Mouse (Mus musculus): ENCODE measurements around the gene Gfod1. TPM values are rescaled to one million over a fixed set of nuclear protein-coding genes. Genes with fewer than 3 reads are reported as not detected.

Gfod1 gene
- polyA plus RNA-seq, 1 experiment from 2014 or later, result 0.18 TPM

DNA sequence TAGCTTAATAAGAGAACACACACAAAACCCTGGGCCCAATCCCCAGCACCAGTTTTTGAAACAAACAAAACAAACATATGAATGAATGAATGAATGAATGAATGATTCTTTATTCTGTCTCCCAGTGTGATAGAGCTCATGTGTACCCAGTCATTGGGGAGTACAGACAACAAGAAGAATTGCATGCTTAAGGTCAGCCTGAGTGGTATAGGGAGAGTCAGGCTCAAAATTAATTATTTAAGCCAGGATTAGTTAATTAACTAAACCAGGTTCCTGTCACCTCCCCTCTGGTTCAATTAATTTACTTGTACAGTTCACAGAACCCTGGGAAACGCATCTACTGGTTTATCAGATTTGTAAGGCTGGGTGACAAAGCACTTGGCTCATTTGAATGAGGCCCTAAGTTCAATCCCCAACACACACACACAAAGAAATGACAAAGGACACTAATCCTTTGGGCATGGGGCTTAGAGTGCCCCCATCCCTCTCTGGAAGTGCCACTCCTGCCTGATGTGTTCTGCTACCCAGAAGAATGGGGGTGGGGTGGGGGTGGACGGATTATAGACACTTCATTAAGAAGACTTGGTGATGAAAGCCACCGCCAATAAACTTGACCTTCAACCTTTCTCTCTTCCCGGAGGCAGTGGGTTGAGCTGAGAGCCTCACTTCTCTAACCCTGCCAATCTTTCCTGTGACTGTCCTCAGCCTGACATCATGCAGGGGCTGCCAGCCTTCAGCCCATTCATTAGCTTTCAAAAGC, 34.3 kb downstream of the Gfod1 start:
- Histone ChIP-seq H3K9me3 (ENCODE audit: control insufficient read depth, low read length) (no peaks in the 10 kb centered on the region), H3K4me1 (ENCODE audit: control insufficient read depth, insufficient read depth, low read length) (peaks cover 3% of the 10 kb centered on the region; the same call in 1 of the 2 replicates), H3K9ac (ENCODE audit: low read depth, low read length) (no peak overlapping the region), H3K27ac (ENCODE audit: low read length) (no peak overlapping the region), H3K4me2 (ENCODE audit: low read depth, low read length) (no peak overlapping the region), H3K4me3 (ENCODE audit: low read length) (no peak overlapping the region), H3K36me3 (ENCODE audit: control insufficient read depth, insufficient read depth, low read length) (no peaks in the 10 kb centered on the region), H3K27me3 (replicated peaks; ENCODE audit: control insufficient read depth, insufficient read depth, low read length) (no peaks in the 10 kb centered on the region)
- 37% methylated on average over 4 of the region's 4 CpGs for WGBS
- ATAC-seq, result no peak

DNA sequence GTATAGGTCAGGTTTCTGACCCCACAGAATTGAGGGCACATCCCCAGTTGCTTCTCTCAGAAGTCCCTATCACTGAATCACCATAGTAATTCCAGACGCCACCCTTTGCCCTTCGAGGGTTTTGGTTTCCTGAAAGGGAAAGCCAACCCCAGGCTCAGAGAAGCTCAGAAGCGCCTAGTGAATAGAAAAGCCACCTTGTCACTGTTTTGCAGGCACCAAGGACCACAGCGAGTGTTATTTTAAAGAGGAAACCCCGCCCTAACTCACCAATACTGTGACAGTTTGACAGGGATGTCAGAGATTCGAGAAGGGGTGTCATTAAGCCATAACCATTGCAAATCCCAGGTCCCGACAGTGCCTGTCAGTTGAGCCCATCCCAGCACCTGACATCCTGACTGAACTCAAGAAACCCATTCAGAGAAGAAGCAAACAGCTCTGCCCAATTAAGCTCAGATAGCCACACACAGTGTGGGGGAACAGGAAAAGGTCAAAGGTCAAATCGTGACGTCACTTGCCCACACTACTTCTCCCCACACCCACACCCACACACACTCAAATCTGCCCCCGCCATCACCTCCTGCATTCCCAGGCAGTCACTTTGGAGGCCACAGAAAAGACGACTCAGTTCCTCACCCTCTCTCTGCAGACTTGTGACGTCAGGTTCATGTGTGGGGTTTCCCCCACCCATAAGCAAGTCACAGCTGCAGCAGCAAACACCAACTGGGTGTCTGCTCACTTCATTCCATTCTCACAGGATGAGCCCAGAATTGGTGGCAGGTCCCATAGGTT, 35.2 kb downstream of the Gfod1 start:
- ATAC-seq, result no peak
- no peak overlapping the region for H3K4me2 ChIP-seq (ENCODE audit: low read depth, low read length)
- H3K36me3 ChIP-seq (ENCODE audit: control insufficient read depth, insufficient read depth, low read length), result no peaks in the 10 kb centered on the region
- H3K27me3 ChIP-seq (replicated peaks; ENCODE audit: control insufficient read depth, insufficient read depth, low read length), result no peaks in the 10 kb centered on the region
- WGBS, result 53% methylated on average over 12 of the region's 12 CpGs
- peaks cover 3% of the 10 kb centered on the region; the same call in 1 of the 2 replicates for H3K4me1 ChIP-seq (ENCODE audit: control insufficient read depth, insufficient read depth, low read length)
- no peak overlapping the region for H3K9ac ChIP-seq (ENCODE audit: low read depth, low read length)
- H3K27ac ChIP-seq (ENCODE audit: low read length), result no peak overlapping the region
- H3K4me3 ChIP-seq (ENCODE audit: low read length), result no peak overlapping the region
- H3K9me3 ChIP-seq (ENCODE audit: control insufficient read depth, low read length), result no peaks in the 10 kb centered on the region

DNA sequence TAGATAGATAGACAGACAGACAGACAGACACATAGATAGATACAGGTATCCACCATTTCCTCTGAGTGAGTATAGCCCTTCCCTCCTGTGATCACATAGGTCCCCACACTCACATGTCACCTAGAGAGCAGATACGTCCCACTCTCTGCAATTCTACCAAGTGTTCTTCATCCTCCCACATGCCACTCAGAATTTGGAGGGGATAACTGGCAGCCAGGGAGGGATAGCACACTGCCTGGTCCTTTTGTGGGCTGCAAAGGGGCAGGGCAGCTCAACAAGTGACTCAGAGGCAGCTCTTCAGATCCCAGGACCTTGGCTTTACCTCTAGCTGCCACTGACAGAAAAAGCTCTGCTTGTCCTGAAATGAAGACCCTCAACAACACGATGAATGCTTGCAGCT, 36.1 kb downstream of the Gfod1 start:
- Histone ChIP-seq H3K27me3 (replicated peaks; ENCODE audit: control insufficient read depth, insufficient read depth, low read length) (no peaks in the 10 kb centered on the region), H3K4me2 (ENCODE audit: low read depth, low read length) (no peak overlapping the region), H3K4me1 (ENCODE audit: control insufficient read depth, insufficient read depth, low read length) (peaks cover 3% of the 10 kb centered on the region; the same call in 1 of the 2 replicates), H3K9me3 (ENCODE audit: control insufficient read depth, low read length) (no peaks in the 10 kb centered on the region), H3K4me3 (ENCODE audit: low read length) (no peak overlapping the region), H3K36me3 (ENCODE audit: control insufficient read depth, insufficient read depth, low read length) (no peaks in the 10 kb centered on the region), H3K9ac (ENCODE audit: low read depth, low read length) (no peak overlapping the region), H3K27ac (ENCODE audit: low read length) (no peak overlapping the region)
- WGBS, result 94% methylated on average over 2 of the region's 2 CpGs
- ATAC-seq, result no peak

- no peak for ATAC-seq
- Histone ChIP-seq H3K4me2 (ENCODE audit: low read depth, low read length) (no peak overlapping the region), H3K4me3 (ENCODE audit: low read length) (no peak overlapping the region), H3K4me1 (ENCODE audit: control insufficient read depth, insufficient read depth, low read length) (peaks cover 3% of the 10 kb centered on the region; the same call in 1 of the 2 replicates), H3K36me3 (ENCODE audit: control insufficient read depth, insufficient read depth, low read length) (no peaks in the 10 kb centered on the region), H3K27me3 (replicated peaks; ENCODE audit: control insufficient read depth, insufficient read depth, low read length) (no peaks in the 10 kb centered on the region), H3K9me3 (ENCODE audit: control insufficient read depth, low read length) (no peaks in the 10 kb centered on the region), H3K9ac (ENCODE audit: low read depth, low read length) (no peak overlapping the region), H3K27ac (ENCODE audit: low read length) (no peak overlapping the region)
- WGBS, result 92% methylated on average over 3 of the region's 3 CpGs
Observed at GRCm38 (mm10) chr13:43267216-43267615, 36.8 kb downstream of the Gfod1 start.

- WGBS, result 93% methylated on average over 10 of the region's 10 CpGs
- no peak overlapping the region for H3K4me2 ChIP-seq (ENCODE audit: low read depth, low read length)
- no peaks in the 10 kb centered on the region for H3K27me3 ChIP-seq (replicated peaks; ENCODE audit: control insufficient read depth, insufficient read depth, low read length)
- H3K36me3 ChIP-seq (ENCODE audit: control insufficient read depth, insufficient read depth, low read length), result no peaks in the 10 kb centered on the region
- no peaks in the 10 kb centered on the region for H3K9me3 ChIP-seq (ENCODE audit: control insufficient read depth, low read length)
- H3K4me1 ChIP-seq (ENCODE audit: control insufficient read depth, insufficient read depth, low read length), result peaks cover 3% of the 10 kb centered on the region; the same call in 1 of the 2 replicates
- no peak overlapping the region for H3K4me3 ChIP-seq (ENCODE audit: low read length)
- no peak for ATAC-seq
- H3K9ac ChIP-seq (ENCODE audit: low read depth, low read length), result no peak overlapping the region
- no peak overlapping the region for H3K27ac ChIP-seq (ENCODE audit: low read length)
Observed at GRCm38 (mm10) chr13:43266333-43266732, 37.6 kb downstream of the Gfod1 start.

DNA sequence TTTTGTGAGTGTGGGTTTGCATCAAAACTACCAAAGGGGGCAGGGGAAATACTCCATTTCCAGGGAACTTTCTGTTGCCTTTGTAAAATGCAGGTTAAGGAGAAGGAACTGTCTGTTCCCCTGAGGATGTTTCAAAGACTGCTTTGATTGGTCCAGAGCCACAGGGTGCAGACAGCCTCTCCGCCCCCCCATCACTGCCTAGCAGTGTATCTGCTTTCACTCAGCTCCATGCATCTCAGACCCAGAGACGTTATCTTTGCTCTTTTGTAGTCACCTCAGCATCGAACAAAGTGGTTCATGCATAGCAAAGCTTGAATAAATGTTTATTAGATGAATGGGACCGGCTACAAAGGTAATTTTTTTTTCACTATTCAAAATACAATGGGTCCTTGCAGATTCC, 38.9 kb downstream of the Gfod1 start:
- Histone ChIP-seq H3K27ac (ENCODE audit: low read length) (no peak overlapping the region), H3K9me3 (ENCODE audit: control insufficient read depth, low read length) (no peaks in the 10 kb centered on the region), H3K4me1 (ENCODE audit: control insufficient read depth, insufficient read depth, low read length) (peaks cover 3% of the 10 kb centered on the region; the same call in 1 of the 2 replicates), H3K36me3 (ENCODE audit: control insufficient read depth, insufficient read depth, low read length) (no peaks in the 10 kb centered on the region), H3K4me3 (ENCODE audit: low read length) (no peak overlapping the region), H3K27me3 (replicated peaks; ENCODE audit: control insufficient read depth, insufficient read depth, low read length) (no peaks in the 10 kb centered on the region), H3K9ac (ENCODE audit: low read depth, low read length) (no peak overlapping the region), H3K4me2 (ENCODE audit: low read depth, low read length) (no peak overlapping the region)
- 41% methylated on average over 4 of the region's 4 CpGs for WGBS
- ATAC-seq, result no peak

DNA sequence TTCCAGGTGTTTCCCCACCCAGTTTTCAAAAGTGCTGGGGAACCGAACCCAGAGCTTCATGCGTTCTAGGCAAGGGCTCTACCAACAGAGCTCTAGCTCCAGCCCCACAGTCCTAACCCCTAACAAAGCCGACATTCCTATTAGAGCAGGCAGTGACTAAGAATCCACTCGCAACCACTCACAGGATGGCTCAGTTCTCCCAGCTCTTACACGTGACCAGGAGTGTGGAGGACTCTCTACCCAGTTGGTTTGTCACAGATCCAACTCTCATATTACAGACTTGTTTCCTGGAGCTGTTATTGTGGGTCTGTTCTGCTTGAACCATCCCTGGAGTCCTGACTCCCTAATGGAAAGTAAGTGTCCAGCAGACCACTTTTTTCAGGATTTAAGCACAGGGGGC, 40.3 kb downstream of the Gfod1 start:
- H3K9ac ChIP-seq (ENCODE audit: low read depth, low read length), result no peak overlapping the region
- H3K4me1 ChIP-seq (ENCODE audit: control insufficient read depth, insufficient read depth, low read length), result no peaks in the 10 kb centered on the region
- no peaks in the 10 kb centered on the region for H3K9me3 ChIP-seq (ENCODE audit: control insufficient read depth, low read length)
- 80% methylated on average over 5 of the region's 5 CpGs for WGBS
- H3K4me2 ChIP-seq (ENCODE audit: low read depth, low read length), result no peak overlapping the region
- H3K27ac ChIP-seq (ENCODE audit: low read length), result no peak overlapping the region
- no peak for ATAC-seq
- H3K4me3 ChIP-seq (ENCODE audit: low read length), result no peak overlapping the region
- no peaks in the 10 kb centered on the region for H3K36me3 ChIP-seq (ENCODE audit: control insufficient read depth, insufficient read depth, low read length)
- H3K27me3 ChIP-seq (replicated peaks; ENCODE audit: control insufficient read depth, insufficient read depth, low read length), result no peaks in the 10 kb centered on the region

GRCm38 (mm10) chr13:43262114-43262739, 41.7 kb downstream of the Gfod1 start:
- no peaks in the 10 kb centered on the region for H3K27me3 ChIP-seq (replicated peaks; ENCODE audit: control insufficient read depth, insufficient read depth, low read length)
- no peak overlapping the region for H3K9ac ChIP-seq (ENCODE audit: low read depth, low read length)
- no peaks in the 10 kb centered on the region for H3K36me3 ChIP-seq (ENCODE audit: control insufficient read depth, insufficient read depth, low read length)
- ATAC-seq, result no peak
- H3K4me2 ChIP-seq (ENCODE audit: low read depth, low read length), result no peak overlapping the region
- no peak overlapping the region for H3K27ac ChIP-seq (ENCODE audit: low read length)
- no peaks in the 10 kb centered on the region for H3K9me3 ChIP-seq (ENCODE audit: control insufficient read depth, low read length)
- 89% methylated on average over 11 of the region's 11 CpGs for WGBS
- no peaks in the 10 kb centered on the region for H3K4me1 ChIP-seq (ENCODE audit: control insufficient read depth, insufficient read depth, low read length)
- no peak overlapping the region for H3K4me3 ChIP-seq (ENCODE audit: low read length)

DNA sequence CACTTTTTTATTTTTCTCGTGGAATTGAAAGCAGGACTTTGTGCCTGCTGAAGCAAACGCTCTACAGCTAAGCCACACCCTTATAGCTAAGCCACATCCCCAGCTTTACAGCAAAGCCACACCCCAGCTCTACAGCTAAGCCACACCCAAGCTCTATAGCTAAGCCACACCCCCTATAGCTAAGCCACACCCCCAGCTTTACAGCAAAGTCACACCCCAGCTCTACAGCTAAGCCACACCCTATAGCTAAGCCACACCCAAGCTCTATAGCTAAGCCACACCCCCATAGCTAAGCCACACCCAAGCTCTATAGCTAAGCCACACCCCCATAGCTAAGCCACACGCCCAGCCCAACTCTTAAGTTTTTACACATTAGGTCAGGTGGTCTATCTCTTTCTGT, 42.7 kb downstream of the Gfod1 start:
- ATAC-seq, result peak; percentile 90
- Histone ChIP-seq H3K27me3 (replicated peaks; ENCODE audit: control insufficient read depth, insufficient read depth, low read length) (no peaks in the 10 kb centered on the region), H3K4me3 (ENCODE audit: low read length) (no peak overlapping the region), H3K27ac (ENCODE audit: low read length) (no peak overlapping the region), H3K9ac (ENCODE audit: low read depth, low read length) (no peak overlapping the region), H3K4me1 (ENCODE audit: control insufficient read depth, insufficient read depth, low read length) (no peaks in the 10 kb centered on the region), H3K9me3 (ENCODE audit: control insufficient read depth, low read length) (no peaks in the 10 kb centered on the region), H3K36me3 (ENCODE audit: control insufficient read depth, insufficient read depth, low read length) (no peaks in the 10 kb centered on the region), H3K4me2 (ENCODE audit: low read depth, low read length) (no peak overlapping the region)
- WGBS, result 68% methylated on average over 3 of the region's 3 CpGs
